16 mouse cellular contexts compared by ENCODE assay signal in the genomic region with DNA sequence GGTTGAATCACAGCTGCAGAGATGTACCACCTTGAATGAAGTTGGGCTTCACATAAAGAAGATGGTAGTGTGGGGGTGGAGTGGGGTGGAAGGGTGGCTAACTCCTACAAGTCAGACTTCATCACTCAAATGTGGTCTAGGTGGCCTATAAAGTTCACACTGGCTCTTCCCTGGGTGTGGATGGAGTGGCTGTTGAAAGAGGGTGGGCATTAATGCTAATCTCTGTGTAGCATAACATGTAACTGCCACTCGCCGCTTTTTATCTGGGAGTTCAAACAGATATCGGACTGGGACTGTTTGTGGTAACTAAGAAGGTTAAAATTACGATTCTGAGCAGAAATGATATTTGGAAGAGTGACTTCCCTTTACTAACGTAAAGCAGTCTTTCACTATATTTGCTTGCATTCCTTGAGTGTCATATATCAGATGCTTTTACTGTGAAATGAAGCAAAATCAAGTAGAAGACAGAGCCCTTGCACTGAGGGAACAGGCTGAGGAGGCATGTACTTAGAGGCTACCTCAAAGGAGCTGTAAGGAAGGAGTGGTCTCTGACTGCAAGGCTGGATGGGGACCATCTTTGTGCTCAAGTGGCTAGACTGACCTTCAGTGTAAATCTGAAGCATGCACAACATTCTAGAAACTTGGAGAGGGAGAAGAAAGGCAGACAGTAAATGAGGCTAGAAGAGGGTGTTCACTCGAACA. TPM values are rescaled to one million over a fixed set of nuclear protein-coding genes. Genes with fewer than 3 reads are reported as not detected.
DNase-seq lines count a peak whose midpoint lies in the region; ATAC-seq and TF ChIP-seq lines count a peak whose summit lies in the region.
"Had no signal": no experiment of that assay in that cellular context is flagged by ENCODE, and none has a peak within 500 bp of the region (broad histone marks: within the 10 kb centered on the region; RNA-seq: fewer than 3 reads in every experiment).

No protein-coding gene starts in this region.

- H3K36me3 ChIP-seq in heart, embryonic 16.5 days (ENCODE audit: control insufficient read depth, insufficient read depth): no peaks in the 10 kb centered on the region
- no peaks in the 10 kb centered on the region for H3K36me3 ChIP-seq in liver, postnatal 0 days (replicated peaks; ENCODE audit: insufficient read depth, low read length)
- H3K36me3 ChIP-seq: heart, embryonic 12.5 days had no signal

- H3K9ac ChIP-seq in heart, embryonic 16.5 days (ENCODE audit: low read length): no peak overlapping the region
- no peak overlapping the region for H3K9ac ChIP-seq in liver, postnatal 0 days (replicated peaks)
- H3K9ac ChIP-seq: heart, embryonic 12.5 days; limb, embryonic 13.5 days; neural tube, embryonic 12.5 days had no signal

- TF ChIP-seq CTCF in bone marrow, adult 2 months (IDR thresholded peaks at IDR 0.05; ENCODE audit: control insufficient read depth, insufficient read depth, low read length): no peak
- no peak for TF ChIP-seq CTCF in liver, postnatal 0 days (IDR thresholded peaks at IDR 0.05; ENCODE audit: low read depth)

- 29% methylated on average over 6 of the region's 6 CpGs for WGBS in heart, embryonic 16.5 days
- WGBS in bone marrow, adult 2 months: 44% methylated on average over 6 of the region's 6 CpGs
- 54% methylated on average over 6 of the region's 6 CpGs for WGBS in liver, postnatal 0 days (ENCODE audit: insufficient replicate concordance)

- no peak for ATAC-seq in heart, embryonic 16.5 days (replicated peaks; ENCODE audit: extremely low read depth, insufficient read depth, low FRiP score)
- ATAC-seq in erythroblast, adult 5-6 weeks (replicated peaks; ENCODE audit: low FRiP score, poor library complexity, severe bottlenecking): peak; percentile 67
- ATAC-seq in liver, postnatal 0 days: peak; percentile 81
- ATAC-seq: hindbrain, postnatal 0 days; midbrain, embryonic 16.5 days had no signal

- peak overlapping the region; percentile 46 for H3K27ac ChIP-seq in heart, embryonic 16.5 days (ENCODE audit: low read length)
- H3K27ac ChIP-seq in bone marrow, adult 2 months (ENCODE audit: control insufficient read depth, insufficient read depth, low read depth, low read length, poor library complexity): peak overlapping the region; percentile 57; the same call in 1 of the 2 replicates
- H3K27ac ChIP-seq in liver, postnatal 0 days (ENCODE audit: low read depth): peak overlapping the region; percentile 73
- H3K27ac ChIP-seq: hindbrain, postnatal 0 days; limb, embryonic 13.5 days; neural tube, embryonic 12.5 days had no signal

- H3K27me3 ChIP-seq in heart, embryonic 16.5 days (ENCODE audit: control insufficient read depth, insufficient read depth, low read length): no peaks in the 10 kb centered on the region
- H3K27me3 ChIP-seq in liver, postnatal 0 days (ENCODE audit: insufficient read depth, low read length): no peaks in the 10 kb centered on the region
- H3K27me3 ChIP-seq: heart, embryonic 12.5 days; limb, embryonic 13.5 days; neural tube, embryonic 12.5 days had no signal

- H3K4me3 ChIP-seq in heart, embryonic 16.5 days (ENCODE audit: low read length): no peak overlapping the region
- no peak overlapping the region for H3K4me3 ChIP-seq in bone marrow, adult 2 months (replicated peaks; ENCODE audit: control insufficient read depth, low read depth, low read length)
- no peak overlapping the region for H3K4me3 ChIP-seq in liver, postnatal 0 days (ENCODE audit: low read depth, low read length)
- H3K4me3 ChIP-seq: heart, embryonic 12.5 days; limb, embryonic 13.5 days; neural tube, embryonic 12.5 days had no signal

- TF ChIP-seq EP300 in liver, postnatal 0 days (IDR thresholded peaks at IDR 0.05; ENCODE audit: low read depth): peak; percentile 99

- H3K4me2 ChIP-seq in heart, embryonic 16.5 days (ENCODE audit: low read depth, low read length): no peak overlapping the region
- H3K4me2 ChIP-seq in liver, postnatal 0 days (ENCODE audit: low read depth, low read length): peak overlapping the region; percentile 53
- H3K4me2 ChIP-seq: heart, embryonic 12.5 days; limb, embryonic 13.5 days; neural tube, embryonic 12.5 days had no signal

- peaks cover 4% of the 10 kb centered on the region; the same call in 1 of the 2 replicates for H3K9me3 ChIP-seq in heart, embryonic 16.5 days (replicated peaks; ENCODE audit: control insufficient read depth, low read length)
- peaks cover 2% of the 10 kb centered on the region; the same call in 1 of the 2 replicates for H3K9me3 ChIP-seq in liver, postnatal 0 days (ENCODE audit: low read length)
- H3K9me3 ChIP-seq: heart, embryonic 12.5 days; limb, embryonic 13.5 days; neural tube, embryonic 12.5 days had no signal

- no peak for TF ChIP-seq POLR2A in bone marrow, adult 2 months (IDR thresholded peaks at IDR 0.05; ENCODE audit: borderline replicate concordance, control insufficient read depth, low read depth, low read length)

- H3K4me1 ChIP-seq in heart, embryonic 16.5 days (ENCODE audit: control insufficient read depth, insufficient read depth, low read length): peaks cover 41% of the 10 kb centered on the region
- H3K4me1 ChIP-seq in bone marrow, adult 2 months (ENCODE audit: control insufficient read depth, insufficient read depth, low read length): peaks cover 14% of the 10 kb centered on the region
- H3K4me1 ChIP-seq in liver, postnatal 0 days (ENCODE audit: insufficient read depth): peaks cover 54% of the 10 kb centered on the region

- intact Hi-C loops in heart, postnatal 25 days (cut with DNase I): no loop called here

- DNase-seq in heart, postnatal 25 days (ENCODE audit: low spot score): no peak
- no peak for DNase-seq in liver, postnatal 0 days
- DNase-seq in ovary, adult 18-20 months (ENCODE audit: low spot score): no peak
- DNase-seq in cerebellum, adult 9-10 months: no peak
- DNase-seq in right cerebral cortex, postnatal 36 days (ENCODE audit: low spot score in 2 of 2): no peak
- DNase-seq: cerebellum, postnatal 25 days; retina, postnatal 1 day; thymus, postnatal 25 days had no signal

RNA-seq across cellular contexts. Expression of a gene that starts 58.4 kb away (rescaled TPM):
- 15.0 TPM in 2 replicates for polyA plus RNA-seq in heart, embryonic 16.5 days (2015; fragmentation: Nextera tagmentation; extraction: Ambion mirVana)
- 1 to 10 TPM; 4.2 to 4.7 TPM for total RNA-seq in heart, postnatal 25 days (2021)
- polyA plus RNA-seq in bone marrow, adult 2 months (2011; ENCODE audit: insufficient read depth, insufficient read length, low replicate concordance, missing spikeins): 23.1 and 23.5 TPM in 2 replicates
- total RNA-seq in erythroblast, adult 5-6 weeks (2015; ENCODE audit: low replicate concordance): 11.1 and 25.5 TPM in 2 replicates
- total RNA-seq in erythroblast, adult 5-6 weeks (2017; ENCODE audit: low replicate concordance): 4.9 and 10.2 TPM in 2 replicates
- 6.6 and 10.3 TPM in 2 replicates for polyA plus RNA-seq in liver, postnatal 0 days (2015; fragmentation: Nextera tagmentation; extraction: Ambion mirVana)
